Mouse (Mus musculus) CD4-positive, CD25-positive, alpha-beta regulatory T cell, adult 4 months (primary cell): ENCODE results near the gene Mxra7. TPM values are rescaled to one million over a fixed set of nuclear protein-coding genes. Genes with fewer than 3 reads are reported as not detected.
"Not testable (repeated sequence)": the region's sequence is repeated elsewhere in the genome, so short reads cannot be mapped to it uniquely, and the experiment has no call there.

ENCODE experiments used
- ATAC-seq: one replicate; pipeline ENCODE4 v1.8.0; 2017
- polyA plus RNA-seq, 2 experiments: library from polyadenylated mRNA; unstranded; fragments of 100-300 nt; shearing (Covaris generic); gene quantifications; one replicate each; pipeline ENCODE4 v1.2.1; 2017

Gene Mxra7
- not detected for polyA plus RNA-seq

- ATAC-seq, result no peak
These were observed at the start of gene Mxra7 for GRCm38 (mm10) chr11:116827534-116828165. TSS of gene Mxra7 (minus strand) at chr11:116828046.

GRCm38 (mm10) chr11:116873987-116874386 lies 46.1 kb upstream of the Mxra7 start:
- no peak for ATAC-seq

- ATAC-seq, result no peak
These were observed 43.7 kb upstream of the Mxra7 start for GRCm38 (mm10) chr11:116871538-116871937.

GRCm38 (mm10) chr11:116869641-116870040 lies 41.8 kb upstream of the Mxra7 start:
- ATAC-seq, result no peak

DNA sequence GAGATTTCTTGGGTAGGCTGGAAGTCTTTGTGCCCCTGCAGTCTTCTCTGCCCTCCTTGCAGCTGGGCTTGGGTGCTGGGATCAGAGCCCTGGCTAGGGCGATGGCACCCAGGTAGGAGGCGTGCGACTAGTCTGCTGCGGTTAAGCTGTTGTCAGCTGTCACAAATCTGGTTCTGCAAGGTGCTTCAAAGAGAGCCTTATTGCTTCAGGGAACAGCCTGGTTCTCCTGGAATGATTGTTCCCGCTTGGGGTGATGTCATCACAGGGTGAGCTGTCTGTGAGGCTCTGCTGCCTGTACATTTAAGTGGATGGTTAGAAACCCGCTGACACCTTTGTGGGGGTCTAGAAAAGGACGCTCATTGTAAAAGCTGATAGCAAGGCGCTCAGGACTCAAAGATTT lies 41.4 kb upstream of the Mxra7 start:
- no peak for ATAC-seq

- ATAC-seq, result no peak
These were observed 40.3 kb upstream of the Mxra7 start for GRCm38 (mm10) chr11:116868129-116868528.

DNA sequence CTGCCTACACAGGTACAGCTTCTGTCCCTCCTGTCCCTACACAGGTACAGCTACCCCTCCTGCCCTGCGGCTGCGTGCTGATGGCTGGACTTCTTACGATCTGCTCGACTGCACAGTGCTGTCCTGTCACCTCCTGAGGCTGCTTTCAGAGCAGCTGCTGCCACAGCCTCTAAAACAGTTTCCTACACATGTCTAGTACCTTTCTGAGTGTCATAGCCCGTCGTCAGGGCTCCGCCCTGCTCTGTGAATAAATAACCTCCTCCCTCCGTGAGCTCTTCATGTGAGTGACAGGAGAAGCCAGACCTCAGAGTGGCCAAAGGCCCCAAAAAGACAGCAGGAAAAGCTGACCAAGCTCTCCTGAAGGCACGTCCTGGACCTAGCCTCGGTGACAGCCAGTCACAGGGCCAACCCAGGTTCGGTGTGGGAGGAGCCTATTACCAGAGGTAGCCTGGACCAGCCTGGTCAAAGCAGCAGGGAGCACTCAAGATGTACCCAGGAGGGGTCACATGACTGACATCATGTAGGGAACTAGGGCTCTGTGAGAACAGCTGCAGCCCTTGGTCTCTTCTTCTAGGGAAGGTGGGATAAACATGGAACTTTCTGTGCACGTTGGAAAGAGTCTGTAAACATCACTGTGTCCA lies 38.2 kb upstream of the Mxra7 start:
- no peak for ATAC-seq

DNA sequence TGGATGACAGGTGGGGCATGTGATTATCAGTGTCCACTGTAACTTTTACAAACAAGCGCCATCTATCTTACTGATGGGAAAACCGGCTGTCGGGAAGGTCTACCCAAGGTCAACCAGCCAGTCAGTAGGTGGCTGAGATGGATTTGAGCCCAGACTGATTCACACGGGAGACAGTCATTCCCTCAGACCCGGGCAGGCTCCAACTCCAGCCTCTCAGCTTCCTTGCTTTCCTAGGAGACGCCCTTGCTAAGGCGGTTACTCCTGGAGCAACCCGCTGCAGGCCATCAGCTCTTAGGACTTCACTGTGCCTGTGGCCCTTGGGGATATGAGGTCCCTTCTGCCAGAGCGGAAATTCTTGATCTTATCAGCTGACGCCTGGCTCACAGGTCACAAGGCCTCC lies 36.6 kb upstream of the Mxra7 start:
- no peak for ATAC-seq

- no peak for ATAC-seq
These were observed 29.5 kb upstream of the Mxra7 start for GRCm38 (mm10) chr11:116857183-116857850.

- no peak for ATAC-seq
These were observed 26.4 kb upstream of the Mxra7 start for GRCm38 (mm10) chr11:116854279-116854678.

DNA sequence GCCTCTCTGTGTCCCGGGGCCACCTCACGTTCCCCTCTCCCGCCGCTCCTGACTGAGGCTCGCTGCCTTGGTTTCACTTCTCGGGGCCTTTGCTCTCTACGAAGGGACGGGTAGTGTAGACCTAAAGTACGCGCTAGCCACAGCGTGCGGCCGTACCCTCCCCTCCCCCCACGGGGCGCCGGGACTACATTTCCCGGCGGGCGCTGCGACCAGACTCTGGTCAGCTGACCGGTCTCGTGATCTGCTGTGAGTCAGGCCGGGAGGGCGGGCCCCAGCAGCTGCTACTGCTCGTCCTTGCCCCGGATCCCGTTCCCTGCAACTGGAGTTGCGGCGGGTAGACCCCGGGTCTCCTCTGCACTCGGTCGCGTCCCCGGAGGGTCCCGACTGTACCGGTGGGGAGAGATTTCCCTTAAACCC lies 25.7 kb upstream of the Mxra7 start:
- ATAC-seq, result peak; percentile 74

- peak; percentile 73 for ATAC-seq
These were observed 25.2 kb upstream of the Mxra7 start, which contains the start of gene Srsf2 for GRCm38 (mm10) chr11:116852891-116853511. TSS of gene Srsf2 (minus strand) at chr11:116853094.

GRCm38 (mm10) chr11:116852291-116852890 lies 24.5 kb upstream of the Mxra7 start, which contains the start of gene Mfsd11:
TSS of gene Mfsd11 (plus strand) at chr11:116852440.
- peak; percentile 47 for ATAC-seq

GRCm38 (mm10) chr11:116851576-116852290 lies 23.9 kb upstream of the Mxra7 start:
- ATAC-seq, result no peak

GRCm38 (mm10) chr11:116850833-116851477 lies 23.1 kb upstream of the Mxra7 start:
- no peak for ATAC-seq

DNA sequence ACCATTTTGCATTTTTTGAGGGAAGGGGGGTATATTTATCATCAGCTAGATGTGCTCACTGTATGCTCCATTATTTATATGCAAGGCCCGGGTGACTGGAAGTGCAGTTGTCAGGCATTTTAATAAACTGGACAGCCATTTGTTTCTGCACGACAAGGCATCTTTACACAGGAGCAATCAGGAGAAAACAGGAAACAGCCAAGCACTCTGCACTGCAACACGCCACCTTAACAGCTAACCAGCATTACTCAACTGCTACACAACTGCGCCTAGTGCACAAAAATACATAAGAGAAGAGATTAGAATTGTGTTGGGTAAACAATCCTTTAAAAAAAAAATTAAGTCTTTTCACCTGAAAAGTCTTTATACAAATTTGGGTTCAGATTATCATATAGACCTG lies 22.2 kb upstream of the Mxra7 start:
- no peak for ATAC-seq

- ATAC-seq, result no peak
These were observed 21.7 kb upstream of the Mxra7 start for GRCm38 (mm10) chr11:116849587-116849986.

- ATAC-seq, result not testable (repeated sequence)
These were observed 21.0 kb upstream of the Mxra7 start for GRCm38 (mm10) chr11:116848877-116849178.

- ATAC-seq, result no peak
These were observed 20.4 kb upstream of the Mxra7 start for GRCm38 (mm10) chr11:116848086-116848876.

GRCm38 (mm10) chr11:116847187-116848085 lies 19.6 kb upstream of the Mxra7 start:
- no peak for ATAC-seq
